ENCODE assay signal across 15 mouse cellular contexts in the genomic region with DNA sequence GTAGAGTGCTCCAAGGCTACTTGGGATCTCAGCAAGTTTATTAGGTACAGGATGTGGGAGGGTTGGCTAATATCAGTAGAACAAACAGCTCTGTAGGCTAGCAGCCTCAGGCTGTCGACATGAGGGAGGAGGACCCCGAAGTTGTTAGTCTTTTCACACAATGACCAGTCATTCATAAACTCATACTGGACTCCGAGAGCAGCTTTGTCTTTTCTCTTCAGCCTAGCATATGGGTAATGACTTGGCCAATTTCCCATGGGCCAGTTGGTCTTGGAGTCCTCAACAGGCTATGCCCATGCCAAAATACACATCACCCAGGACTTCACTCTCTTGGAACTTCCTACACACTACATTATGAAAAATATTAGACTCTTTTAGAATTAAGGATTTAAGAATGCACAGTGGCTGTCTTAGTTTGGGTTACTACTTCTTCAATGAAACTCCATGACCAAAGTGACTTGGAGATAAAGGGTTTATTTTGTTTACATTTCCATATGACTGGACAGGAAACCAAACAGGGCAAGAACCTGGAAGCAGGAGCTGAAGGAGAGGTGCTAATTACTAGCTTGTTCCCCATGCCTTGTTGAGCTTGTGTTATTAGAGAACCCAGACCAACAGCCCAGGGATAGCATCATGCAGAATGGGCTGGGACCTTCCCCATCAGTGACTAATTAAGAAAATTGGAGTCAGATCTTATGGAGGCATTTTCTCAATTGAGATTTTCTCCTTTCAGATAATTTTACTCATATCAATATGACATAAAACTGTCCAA. TPM values are rescaled to one million over a fixed set of nuclear protein-coding genes. Genes with fewer than 3 reads are reported as not detected.
DNase-seq lines count a peak whose midpoint lies in the region; ATAC-seq and TF ChIP-seq lines count a peak whose summit lies in the region.
"Had no signal": no experiment of that assay in that cellular context is flagged by ENCODE, and none has a peak within 500 bp of the region (broad histone marks: within the 10 kb centered on the region; RNA-seq: fewer than 3 reads in every experiment).

No protein-coding gene starts in this region.

- ATAC-seq in forebrain, embryonic 13.5 days, result peak; percentile 62; the same call in 1 of the 2 replicates
- no peak for ATAC-seq in liver, embryonic 11.5 days (replicated peaks; ENCODE audit: low FRiP score)

- no peak overlapping the region for H3K9ac ChIP-seq in forebrain, embryonic 13.5 days
- no peak overlapping the region for H3K9ac ChIP-seq in liver, adult 2 months (ENCODE audit: low read depth, low read length)
- H3K9ac ChIP-seq in liver, embryonic 11.5 days (ENCODE audit: low read depth, low read length), result no peak overlapping the region

- 0 out of 2 replicates have a peak, but pooled peaks cover 4% of the 10 kb centered on the region for H3K4me1 ChIP-seq in forebrain, embryonic 13.5 days
- H3K4me1 ChIP-seq in forebrain, embryonic 10.5 days, result peaks cover 3% of the 10 kb centered on the region; the same call in 1 of the 2 replicates
- peaks cover 11% of the 10 kb centered on the region for H3K4me1 ChIP-seq in liver, adult 2 months (ENCODE audit: control insufficient read depth, insufficient read depth, low read length)
- no peaks in the 10 kb centered on the region for H3K4me1 ChIP-seq in liver, embryonic 11.5 days (replicated peaks; ENCODE audit: control insufficient read depth, insufficient read depth, low read length)

- no peaks in the 10 kb centered on the region for H3K9me3 ChIP-seq in forebrain, embryonic 13.5 days (replicated peaks)
- H3K9me3 ChIP-seq in forebrain, embryonic 10.5 days, result no peaks in the 10 kb centered on the region
- H3K9me3 ChIP-seq in liver, embryonic 11.5 days (ENCODE audit: control insufficient read depth, low read length), result no peaks in the 10 kb centered on the region

- H3K4me3 ChIP-seq in forebrain, embryonic 13.5 days, result no peak overlapping the region
- no peak overlapping the region for H3K4me3 ChIP-seq in forebrain, embryonic 10.5 days
- H3K4me3 ChIP-seq in liver, adult 2 months (ENCODE audit: insufficient read depth, low read depth, low read length), result no peak overlapping the region
- H3K4me3 ChIP-seq in liver, embryonic 11.5 days (ENCODE audit: low read depth, low read length), result no peak overlapping the region
- H3K4me3 ChIP-seq: gastrocnemius, adult 2 months had no signal

- 66% methylated on average over 3 of the region's 3 CpGs for WGBS in forebrain, embryonic 13.5 days
- WGBS in forebrain, embryonic 10.5 days, result 81% methylated on average over 3 of the region's 3 CpGs
- WGBS in liver, adult 2 months, result 10% methylated on average over 3 of the region's 3 CpGs
- WGBS in liver, embryonic 11.5 days, result 77% methylated on average over 3 of the region's 3 CpGs

- no peak for DNase-seq in forebrain, embryonic 10.5 days (ENCODE audit: extremely low spot score, low spot score)
- peak; percentile 90 for DNase-seq in liver, adult 2 months (ENCODE audit: extremely low read depth, low read depth, low spot score)
- DNase-seq in liver, embryonic 11.5 days (ENCODE audit: low spot score), result no peak
- DNase-seq in cerebellum, adult 11-12 months, result peak; percentile 86
- peak; percentile 66 for DNase-seq in fat pad, adult 2 months (ENCODE audit: extremely low read depth, low read depth, low spot score)
- DNase-seq in gastrocnemius, adult 18-20 months (ENCODE audit: low spot score), result no peak
- no peak for DNase-seq in MN1 (ENCODE audit: low spot score)
- DNase-seq: adrenal gland, adult 2 months; embryo, embryonic 11 days; gastrocnemius, adult 2 months; kidney, adult 11 months; kidney, postnatal 36 days; liver; thymus, postnatal 36 days had no signal

- no peak overlapping the region for H3K4me2 ChIP-seq in forebrain, embryonic 13.5 days
- H3K4me2 ChIP-seq in liver, embryonic 11.5 days, result no peak overlapping the region

- H3K27ac ChIP-seq in forebrain, embryonic 13.5 days, result no peak overlapping the region
- H3K27ac ChIP-seq in forebrain, embryonic 10.5 days, result no peak overlapping the region
- no peak overlapping the region for H3K27ac ChIP-seq in liver, adult 2 months (replicated peaks; ENCODE audit: insufficient read depth, low read depth, low read length)
- no peak overlapping the region for H3K27ac ChIP-seq in liver, embryonic 11.5 days (ENCODE audit: low read depth, low read length)
- H3K27ac ChIP-seq: gastrocnemius, adult 2 months had no signal

- TF ChIP-seq POLR2A in liver, adult 2 months (IDR thresholded peaks at IDR 0.05; ENCODE audit: extremely low read depth, insufficient read depth, low read length), result no peak

- H3K27me3 ChIP-seq in forebrain, embryonic 13.5 days, result no peaks in the 10 kb centered on the region
- H3K27me3 ChIP-seq in forebrain, embryonic 10.5 days (ENCODE audit: poor library complexity, severe bottlenecking), result no peaks in the 10 kb centered on the region
- no peaks in the 10 kb centered on the region for H3K27me3 ChIP-seq in liver, adult 2 months (ENCODE audit: control insufficient read depth, insufficient read depth, low read length)
- H3K27me3 ChIP-seq in liver, embryonic 11.5 days (replicated peaks; ENCODE audit: control insufficient read depth, insufficient read depth, low read length), result no peaks in the 10 kb centered on the region

- peaks cover 28% of the 10 kb centered on the region for H3K79me2 ChIP-seq in liver, adult 2 months (ENCODE audit: control insufficient read depth, insufficient read depth, low read length)

- TF ChIP-seq CTCF in liver, adult 2 months (IDR thresholded peaks at IDR 0.05; ENCODE audit: low read depth, low read length), result no peak

- H3K36me3 ChIP-seq in forebrain, embryonic 13.5 days (ENCODE audit: poor library complexity, severe bottlenecking), result no peaks in the 10 kb centered on the region
- H3K36me3 ChIP-seq in forebrain, embryonic 10.5 days (replicated peaks), result no peaks in the 10 kb centered on the region
- H3K36me3 ChIP-seq in liver, adult 2 months (ENCODE audit: control insufficient read depth, insufficient read depth, low read length), result no peaks in the 10 kb centered on the region
- H3K36me3 ChIP-seq in liver, embryonic 11.5 days (ENCODE audit: control insufficient read depth, insufficient read depth, low read length), result no peaks in the 10 kb centered on the region

RNA-seq across cellular contexts. Expression of gene Snx13, which starts 16.9 kb away (rescaled TPM):
- polyA plus RNA-seq in forebrain, embryonic 13.5 days (2015; fragmentation: Nextera tagmentation; extraction: Ambion mirVana), result 22.3 and 23.3 TPM in 2 replicates
- 16.1 and 16.6 TPM in 2 replicates for polyA plus RNA-seq in forebrain, embryonic 10.5 days (2016; fragmentation: Nextera tagmentation; extraction: Ambion mirVana)
- total RNA-seq in liver, adult 2 months (2014; rRNA removed), result 22.3 and 26.0 TPM in 2 replicates
- polyA plus RNA-seq in liver, adult 2 months (2012; rRNA removed), result 3.3 and 3.5 TPM in 2 replicates
- polyA plus RNA-seq in liver, embryonic 11.5 days (2014; fragmentation: Nextera tagmentation; extraction: Ambion mirVana), result 13.9 and 16.6 TPM in 2 replicates
- 10 to 100 TPM; 54.3 to 56.0 TPM for total RNA-seq in gastrocnemius, adult 18-20 months (2021)

Comparison
In these comparisons a context has a peak if more than half of its experiments do, and no peak if none do; other contexts are left out.
1. DNase-seq: peak in liver, adult 2 months (single experiment), cerebellum, adult 11-12 months (single experiment) and fat pad, adult 2 months (single experiment); none in forebrain, embryonic 10.5 days (single experiment), liver, embryonic 11.5 days (single experiment), gastrocnemius, adult 18-20 months (single experiment) and MN1 (single experiment).